Mouse (Mus musculus): ENCODE data around the gene Tusc2. TPM values are rescaled to one million over a fixed set of nuclear protein-coding genes. Genes with fewer than 3 reads are reported as not detected.

Gene Tusc2
- total and polyA plus RNA-seq, 2 experiments = 22.6 to 52.8 TPM

- Histone ChIP-seq H3K27me3 (ENCODE audit: control insufficient read depth, insufficient read depth, low read length) (no peaks in the 10 kb centered on the region), H3K27ac (replicated peaks; ENCODE audit: insufficient read depth, low read depth, low read length) (peak overlapping the region; percentile 88), H3K79me2 (ENCODE audit: control insufficient read depth, insufficient read depth, low read length) (no peaks in the 10 kb centered on the region), H3K9ac (ENCODE audit: low read depth, low read length) (peak overlapping the region; percentile 28), H3K4me1 (ENCODE audit: control insufficient read depth, insufficient read depth, low read length) (peaks cover 25% of the 10 kb centered on the region), H3K36me3 (ENCODE audit: control insufficient read depth, insufficient read depth, low read length) (peaks cover 4% of the 10 kb centered on the region; the same call in 1 of the 2 replicates), H3K4me3 (ENCODE audit: insufficient read depth, low read depth, low read length) (peak overlapping the region; percentile 61)
- DNase-seq (ENCODE audit: extremely low read depth, low read depth, low spot score) = peak; percentile 85
- WGBS = under 1% methylated on average over 33 of the region's 33 CpGs
- TF ChIP-seq POLR2A (IDR thresholded peaks at IDR 0.05; ENCODE audit: extremely low read depth, insufficient read depth, low read length) = no peak
- TF ChIP-seq CTCF (IDR thresholded peaks at IDR 0.05; ENCODE audit: low read depth, low read length) = no peak
These were observed 25.0 kb downstream of the Tusc2 start for GRCm38 (mm10) chr9:107587833-107588639.

DNA sequence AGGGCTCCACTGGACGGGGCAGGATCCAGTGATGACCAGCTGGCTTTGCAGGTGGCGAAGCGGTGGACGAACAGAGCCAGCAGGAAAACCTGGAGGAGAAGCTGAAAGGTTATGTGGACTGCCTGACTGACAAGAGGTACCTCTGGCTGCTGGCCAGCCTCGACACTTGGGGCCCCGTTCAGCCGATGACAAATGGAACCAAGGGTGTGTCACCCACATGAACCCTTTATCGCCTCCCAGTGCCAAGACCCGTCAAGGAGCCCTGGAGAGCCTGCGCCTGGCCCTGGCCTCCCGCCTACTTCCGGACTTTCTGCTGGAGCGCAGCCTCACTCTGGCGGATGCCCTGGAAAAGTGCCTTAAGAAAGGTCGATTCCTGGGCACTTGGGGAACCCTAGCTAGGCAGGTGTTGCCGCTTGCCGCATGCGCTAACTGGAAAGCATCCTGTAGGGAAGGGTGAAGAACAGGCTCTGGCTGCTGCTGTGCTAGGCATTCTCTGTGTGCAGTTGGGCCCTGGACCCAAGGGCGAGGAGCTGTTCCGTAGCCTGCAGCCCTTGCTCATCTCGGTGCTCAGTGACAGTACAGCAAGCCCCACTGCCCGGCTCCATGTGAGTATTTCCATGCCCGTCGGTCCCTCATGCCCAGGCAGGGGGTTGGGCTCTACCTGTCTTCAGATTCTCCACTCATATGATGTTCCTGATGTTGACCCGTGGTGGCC lies 27.2 kb downstream of the Tusc2 start:
- Histone ChIP-seq H3K4me3 (ENCODE audit: insufficient read depth, low read depth, low read length) (no peak overlapping the region), H3K36me3 (ENCODE audit: control insufficient read depth, insufficient read depth, low read length) (peaks cover 4% of the 10 kb centered on the region; the same call in 1 of the 2 replicates), H3K9ac (ENCODE audit: low read depth, low read length) (peak overlapping the region; percentile 9), H3K27ac (replicated peaks; ENCODE audit: insufficient read depth, low read depth, low read length) (peak overlapping the region; percentile 65), H3K27me3 (ENCODE audit: control insufficient read depth, insufficient read depth, low read length) (no peaks in the 10 kb centered on the region), H3K79me2 (ENCODE audit: control insufficient read depth, insufficient read depth, low read length) (no peaks in the 10 kb centered on the region), H3K4me1 (ENCODE audit: control insufficient read depth, insufficient read depth, low read length) (peaks cover 33% of the 10 kb centered on the region)
- WGBS = 26% methylated on average over 25 of the region's 25 CpGs
- TF ChIP-seq POLR2A (IDR thresholded peaks at IDR 0.05; ENCODE audit: extremely low read depth, insufficient read depth, low read length) = no peak
- TF ChIP-seq CTCF (IDR thresholded peaks at IDR 0.05; ENCODE audit: low read depth, low read length) = no peak
- no peak for DNase-seq (ENCODE audit: extremely low read depth, low read depth, low spot score)

GRCm38 (mm10) chr9:107590773-107591060 lies 27.7 kb downstream of the Tusc2 start:
- Histone ChIP-seq H3K27me3 (ENCODE audit: control insufficient read depth, insufficient read depth, low read length) (no peaks in the 10 kb centered on the region), H3K27ac (replicated peaks; ENCODE audit: insufficient read depth, low read depth, low read length) (peak overlapping the region; percentile 65), H3K9ac (ENCODE audit: low read depth, low read length) (0 out of 2 replicates have a peak overlapping the region, but pooled peaks have one; percentile 4), H3K36me3 (ENCODE audit: control insufficient read depth, insufficient read depth, low read length) (peaks cover 4% of the 10 kb centered on the region; the same call in 1 of the 2 replicates), H3K79me2 (ENCODE audit: control insufficient read depth, insufficient read depth, low read length) (no peaks in the 10 kb centered on the region), H3K4me3 (ENCODE audit: insufficient read depth, low read depth, low read length) (no peak overlapping the region), H3K4me1 (ENCODE audit: control insufficient read depth, insufficient read depth, low read length) (peaks cover 33% of the 10 kb centered on the region)
- WGBS = 36% methylated on average over 6 of the region's 6 CpGs
- peak; percentile 96 for DNase-seq (ENCODE audit: extremely low read depth, low read depth, low spot score)
- TF ChIP-seq POLR2A (IDR thresholded peaks at IDR 0.05; ENCODE audit: extremely low read depth, insufficient read depth, low read length) = no peak

GRCm38 (mm10) chr9:107593101-107593976 lies 30.3 kb downstream of the Tusc2 start:
- Histone ChIP-seq H3K9ac (ENCODE audit: low read depth, low read length) (no peak overlapping the region), H3K36me3 (ENCODE audit: control insufficient read depth, insufficient read depth, low read length) (peaks cover 4% of the 10 kb centered on the region; the same call in 1 of the 2 replicates), H3K79me2 (ENCODE audit: control insufficient read depth, insufficient read depth, low read length) (no peaks in the 10 kb centered on the region), H3K27ac (replicated peaks; ENCODE audit: insufficient read depth, low read depth, low read length) (peak overlapping the region; percentile 61), H3K27me3 (ENCODE audit: control insufficient read depth, insufficient read depth, low read length) (no peaks in the 10 kb centered on the region), H3K4me3 (ENCODE audit: insufficient read depth, low read depth, low read length) (no peak overlapping the region), H3K4me1 (ENCODE audit: control insufficient read depth, insufficient read depth, low read length) (peaks cover 36% of the 10 kb centered on the region)
- 56% methylated on average over 11 of the region's 11 CpGs for WGBS
- peak; percentile 84 for DNase-seq (ENCODE audit: extremely low read depth, low read depth, low spot score)
- TF ChIP-seq CTCF (IDR thresholded peaks at IDR 0.05; ENCODE audit: low read depth, low read length) (no peak), POLR2A (IDR thresholded peaks at IDR 0.05; ENCODE audit: extremely low read depth, insufficient read depth, low read length) (no peak)

- H3K4me3 ChIP-seq (ENCODE audit: insufficient read depth, low read depth, low read length) = no peak overlapping the region
- TF ChIP-seq CTCF (IDR thresholded peaks at IDR 0.05; ENCODE audit: low read depth, low read length) (no peak), POLR2A (IDR thresholded peaks at IDR 0.05; ENCODE audit: extremely low read depth, insufficient read depth, low read length) (no peak)
- no peaks in the 10 kb centered on the region for H3K79me2 ChIP-seq (ENCODE audit: control insufficient read depth, insufficient read depth, low read length)
- 83% methylated on average over 8 of the region's 8 CpGs for WGBS
- H3K27me3 ChIP-seq (ENCODE audit: control insufficient read depth, insufficient read depth, low read length) = no peaks in the 10 kb centered on the region
- DNase-seq (ENCODE audit: extremely low read depth, low read depth, low spot score) = no peak
- peaks cover 4% of the 10 kb centered on the region; the same call in 1 of the 2 replicates for H3K36me3 ChIP-seq (ENCODE audit: control insufficient read depth, insufficient read depth, low read length)
- H3K9ac ChIP-seq (ENCODE audit: low read depth, low read length) = no peak overlapping the region
- peaks cover 30% of the 10 kb centered on the region for H3K4me1 ChIP-seq (ENCODE audit: control insufficient read depth, insufficient read depth, low read length)
- no peak overlapping the region for H3K27ac ChIP-seq (replicated peaks; ENCODE audit: insufficient read depth, low read depth, low read length)
These were observed 31.4 kb downstream of the Tusc2 start for GRCm38 (mm10) chr9:107594281-107595062.
